Mouse (Mus musculus): ENCODE measurements around the gene Akt3. TPM values are rescaled to one million over a fixed set of nuclear protein-coding genes. Genes with fewer than 3 reads are reported as not detected.

Akt3 gene
- polyA plus RNA-seq, 1 experiment from 2014 or later = 4.2 TPM

DNA sequence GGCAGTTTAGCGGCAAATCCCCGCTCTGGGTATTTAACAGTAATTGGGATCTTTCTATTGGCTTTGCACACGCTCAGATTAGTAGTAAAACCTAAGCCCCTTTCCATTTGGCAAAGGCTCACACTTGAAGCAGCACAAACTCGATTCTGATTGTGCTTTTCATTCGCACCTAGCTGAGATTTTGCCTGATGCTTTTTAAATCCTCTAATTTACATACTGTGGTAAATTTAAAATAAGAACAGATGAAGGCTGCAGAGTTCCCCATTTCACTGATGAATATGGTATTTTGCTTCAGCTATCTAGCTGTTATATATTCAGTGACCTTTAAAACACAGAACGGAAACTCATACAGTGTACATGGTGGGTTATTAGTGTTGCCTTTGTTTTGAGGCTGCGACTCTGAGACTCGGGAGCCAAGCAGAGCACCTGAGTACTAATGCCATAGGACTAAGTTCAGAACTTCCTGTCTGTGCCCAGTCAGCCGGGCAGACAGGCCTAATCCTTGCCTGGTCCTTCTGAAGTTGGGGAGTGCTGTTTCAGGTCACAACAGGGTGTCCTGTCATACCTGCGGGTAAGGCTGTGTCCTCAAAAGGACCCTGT is 277.1 kb downstream of the Akt3 start:
- Histone ChIP-seq H3K4me3 (no peak overlapping the region), H3K27ac (no peak overlapping the region), H3K4me1 (replicated peaks) (peaks cover 9% of the 10 kb centered on the region), H3K9ac (no peak overlapping the region), H3K4me2 (no peak overlapping the region), H3K9me3 (replicated peaks) (no peaks in the 10 kb centered on the region), H3K36me3 (no peaks in the 10 kb centered on the region), H3K27me3 (no peaks in the 10 kb centered on the region)
- WGBS = 88% methylated on average over 10 of the region's 10 CpGs
- no peak for ATAC-seq (replicated peaks; ENCODE audit: insufficient number of reproducible peaks, insufficient read depth, low FRiP score, low read depth)

- no peak for ATAC-seq (replicated peaks; ENCODE audit: insufficient number of reproducible peaks, insufficient read depth, low FRiP score, low read depth)
- Histone ChIP-seq H3K4me3 (no peak overlapping the region), H3K4me1 (replicated peaks) (peaks cover 9% of the 10 kb centered on the region), H3K27ac (no peak overlapping the region), H3K9ac (no peak overlapping the region), H3K4me2 (no peak overlapping the region), H3K36me3 (no peaks in the 10 kb centered on the region), H3K27me3 (no peaks in the 10 kb centered on the region), H3K9me3 (replicated peaks) (no peaks in the 10 kb centered on the region)
- 82% methylated on average over 5 of the region's 5 CpGs for WGBS
Observed at GRCm38 (mm10) chr1:176980140-176980539, 277.9 kb downstream of the Akt3 start.

DNA sequence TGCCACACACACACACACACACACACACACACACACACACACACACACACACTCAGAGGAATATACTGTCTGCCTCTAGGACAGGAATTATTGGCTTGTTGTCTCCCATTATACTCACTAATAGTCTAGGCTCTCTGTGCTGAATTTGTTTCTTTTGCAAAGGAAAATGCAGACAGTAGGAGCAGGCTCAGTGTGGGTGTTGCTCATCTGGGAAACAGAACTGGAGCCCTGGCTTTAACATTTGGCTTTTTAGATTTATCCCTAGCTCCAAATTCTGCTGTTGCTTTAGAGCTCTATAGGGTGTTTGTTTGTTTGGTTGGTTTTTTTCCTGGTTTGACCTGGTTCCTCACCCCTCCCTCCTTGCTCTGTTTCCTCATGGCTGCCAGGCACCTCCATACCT is 278.8 kb downstream of the Akt3 start:
- Histone ChIP-seq H3K4me2 (no peak overlapping the region), H3K36me3 (no peaks in the 10 kb centered on the region), H3K9me3 (replicated peaks) (no peaks in the 10 kb centered on the region), H3K4me1 (replicated peaks) (peaks cover 9% of the 10 kb centered on the region), H3K27ac (no peak overlapping the region), H3K27me3 (no peaks in the 10 kb centered on the region), H3K4me3 (no peak overlapping the region), H3K9ac (no peak overlapping the region)
- ATAC-seq (replicated peaks; ENCODE audit: insufficient number of reproducible peaks, insufficient read depth, low FRiP score, low read depth) = no peak

GRCm38 (mm10) chr1:176973356-176974088 is 284.5 kb downstream of the Akt3 start:
- H3K4me1 ChIP-seq (replicated peaks) = no peaks in the 10 kb centered on the region
- H3K27ac ChIP-seq = no peak overlapping the region
- no peak overlapping the region for H3K4me3 ChIP-seq
- no peak overlapping the region for H3K9ac ChIP-seq
- H3K4me2 ChIP-seq = no peak overlapping the region
- H3K9me3 ChIP-seq (replicated peaks) = no peaks in the 10 kb centered on the region
- H3K36me3 ChIP-seq = no peaks in the 10 kb centered on the region
- H3K27me3 ChIP-seq = no peaks in the 10 kb centered on the region
- WGBS = 80% methylated on average over 6 of the region's 6 CpGs
- ATAC-seq (replicated peaks; ENCODE audit: insufficient number of reproducible peaks, insufficient read depth, low FRiP score, low read depth) = no peak

- Histone ChIP-seq H3K4me2 (no peak overlapping the region), H3K4me1 (replicated peaks) (no peaks in the 10 kb centered on the region), H3K27ac (no peak overlapping the region), H3K36me3 (no peaks in the 10 kb centered on the region), H3K27me3 (no peaks in the 10 kb centered on the region), H3K4me3 (no peak overlapping the region), H3K9me3 (replicated peaks) (no peaks in the 10 kb centered on the region), H3K9ac (no peak overlapping the region)
- ATAC-seq (replicated peaks; ENCODE audit: insufficient number of reproducible peaks, insufficient read depth, low FRiP score, low read depth) = no peak
- 69% methylated on average over 4 of the region's 4 CpGs for WGBS
Observed at GRCm38 (mm10) chr1:176971479-176971797, 286.6 kb downstream of the Akt3 start.

- Histone ChIP-seq H3K4me2 (no peak overlapping the region), H3K27me3 (no peaks in the 10 kb centered on the region), H3K27ac (no peak overlapping the region), H3K9me3 (replicated peaks) (no peaks in the 10 kb centered on the region), H3K4me1 (replicated peaks) (no peaks in the 10 kb centered on the region), H3K36me3 (no peaks in the 10 kb centered on the region), H3K4me3 (no peak overlapping the region), H3K9ac (no peak overlapping the region)
- whole genome bisulfite sequencing = 75% methylated on average over 16 of the region's 16 CpGs
- no peak for ATAC-seq (replicated peaks; ENCODE audit: insufficient number of reproducible peaks, insufficient read depth, low FRiP score, low read depth)
Observed at GRCm38 (mm10) chr1:176970635-176971478, 287.1 kb downstream of the Akt3 start.

Other genes with a start within 250 kb of the Akt3 start
- 1.4 and 1.9 TPM in 2 replicates for gene Zbtb18, start 184.1 kb upstream of the Akt3 start, polyA plus RNA-seq (2015; fragmentation: Nextera tagmentation; extraction: Ambion mirVana)